Mouse (Mus musculus) stomach, embryonic 16.5 days (tissue): ENCODE data around the gene Cybrd1. TPM values are rescaled to one million over a fixed set of nuclear protein-coding genes. Genes with fewer than 3 reads are reported as not detected.
A peak's percentile ranks its signal among the peaks of the same experiment; 100 is the strongest.

ENCODE experiments used
- ATAC-seq: fragments of 200-750 bp; cut with Nextera tagmentation; 2 replicates; pipeline ENCODE4 v1.8.0; 2017; ENCODE audit warnings: moderate number of reproducible peaks, moderate TSS enrichment; ENCODE audit not compliant: insufficient read depth, low FRiP score
- H3K27ac ChIP-seq: fragments of 300-500 bp; sonication (generic); 2 replicates; pipeline ENCODE4 v1.5.1; 2014; ENCODE audit warnings: low read length
- H3K27me3 ChIP-seq: fragments of 300-500 bp; sonication (generic); 2 replicates; pipeline ENCODE4 v1.6.1; 2014; ENCODE audit warnings: low read length, control low read depth, mixed read lengths; ENCODE audit not compliant: control insufficient read depth, insufficient read depth
- H3K36me3 ChIP-seq: fragments of 300-500 bp; sonication (generic); 2 replicates; pipeline ENCODE4 v1.6.1; 2014; ENCODE audit warnings: low read length; ENCODE audit not compliant: control insufficient read depth, insufficient read depth
- H3K4me1 ChIP-seq: fragments of 300-500 bp; sonication (generic); 2 replicates; pipeline ENCODE4 v1.6.1; 2014; ENCODE audit warnings: low read length, control low read depth, mixed read lengths; ENCODE audit not compliant: control insufficient read depth, insufficient read depth
- H3K4me2 ChIP-seq: fragments of 300-500 bp; sonication (generic); 2 replicates; pipeline ENCODE4 v1.6.1; 2014; ENCODE audit warnings: low read depth, low read length, mixed read lengths
- H3K4me3 ChIP-seq: fragments of 300-500 bp; sonication (generic); replicated peaks from 2 replicates; pipeline ENCODE4 v1.5.1; 2014; ENCODE audit warnings: mild to moderate bottlenecking, low read length
- H3K9ac ChIP-seq: fragments of 300-500 bp; sonication (generic); 2 replicates; pipeline ENCODE4 v1.6.1; 2014; ENCODE audit warnings: low read length
- H3K9me3 ChIP-seq: fragments of 300-500 bp; sonication (generic); replicated peaks from 2 replicates; pipeline ENCODE4 v1.6.1; 2016; ENCODE audit warnings: low read length, control low read depth; ENCODE audit not compliant: control insufficient read depth
- WGBS: fragments of 180-500 bp; shearing (Covaris S2); extraction: QIAGEN DNeasy Blood & Tissue Kit; methylation state at CpG from one replicate; pipeline ENCODE4 v1.1.7; 2014; 5-methylcytosine and 5-hydroxymethylcytosine counted together
- polyA plus RNA-seq: library from polyadenylated mRNA; unstranded; fragments of >200 nt; fragmentation: Nextera tagmentation; extraction: Ambion mirVana; gene quantifications from 2 replicates; pipeline ENCODE4 v1.2.1, GENCODE M21; 2015

Gene Cybrd1
- 10.6 and 12.3 TPM in 2 replicates for polyA plus RNA-seq

GRCm38 (mm10) chr2:71117797-71118708, at the start of gene Cybrd1:
Gene Cybrd1 (plus strand): TSS chr2:71117923.
- no peaks in the 10 kb centered on the region for H3K36me3 ChIP-seq
- H3K27ac ChIP-seq: no peak within 1 kb of the TSS; the same call in 1 of the 2 replicates
- peak within 1 kb of the TSS; percentile 73 for H3K9ac ChIP-seq
- H3K4me2 ChIP-seq: peak within 1 kb of the TSS; percentile 70
- H3K27me3 ChIP-seq: no peaks in the 10 kb centered on the region
- H3K4me3 ChIP-seq: peak within 1 kb of the TSS; percentile 55
- peaks cover 8% of the 10 kb centered on the region; the same call in 1 of the 2 replicates for H3K4me1 ChIP-seq
- no peaks in the 10 kb centered on the region; the same call in 1 of the 2 replicates for H3K9me3 ChIP-seq
- 3% methylated on average over 57 of the region's 60 CpGs for WGBS
- ATAC-seq: peak; percentile 85; the same call in 1 of the 2 replicates

- no peak overlapping the region for H3K27ac ChIP-seq
- H3K4me3 ChIP-seq: no peak overlapping the region
- WGBS: 98% methylated on average over 4 of the region's 4 CpGs
- no peaks in the 10 kb centered on the region for H3K27me3 ChIP-seq
- H3K4me1 ChIP-seq: no peaks in the 10 kb centered on the region
- no peak for ATAC-seq
- no peaks in the 10 kb centered on the region for H3K36me3 ChIP-seq
- no peak overlapping the region for H3K9ac ChIP-seq
- no peak overlapping the region for H3K4me2 ChIP-seq
- H3K9me3 ChIP-seq: no peaks in the 10 kb centered on the region
Measured at GRCm38 (mm10) chr2:71071601-71072000, 46.1 kb upstream of the Cybrd1 start.

- H3K4me1 ChIP-seq: no peaks in the 10 kb centered on the region
- no peaks in the 10 kb centered on the region for H3K27me3 ChIP-seq
- 78% methylated on average over 3 of the region's 3 CpGs for WGBS
- H3K9ac ChIP-seq: no peak overlapping the region
- no peak overlapping the region for H3K4me2 ChIP-seq
- ATAC-seq: no peak
- H3K27ac ChIP-seq: no peak overlapping the region
- no peak overlapping the region for H3K4me3 ChIP-seq
- no peaks in the 10 kb centered on the region for H3K36me3 ChIP-seq
- H3K9me3 ChIP-seq: no peaks in the 10 kb centered on the region
Measured at GRCm38 (mm10) chr2:71073330-71073729, 44.4 kb upstream of the Cybrd1 start.

GRCm38 (mm10) chr2:71073828-71074227, 43.9 kb upstream of the Cybrd1 start:
- ATAC-seq: no peak

GRCm38 (mm10) chr2:71082416-71082815, 35.3 kb upstream of the Cybrd1 start:
- H3K4me2 ChIP-seq: no peak overlapping the region
- no peak overlapping the region for H3K9ac ChIP-seq
- 90% methylated on average over 7 of the region's 7 CpGs for WGBS

More at GRCm38 (mm10) chr2:71073828-71074227, 43.9 kb upstream of the Cybrd1 start:
- Histone ChIP-seq H3K9ac (no peak overlapping the region), H3K27ac (no peak overlapping the region), H3K4me1 (no peaks in the 10 kb centered on the region), H3K36me3 (no peaks in the 10 kb centered on the region), H3K9me3 (no peaks in the 10 kb centered on the region), H3K4me2 (no peak overlapping the region), H3K27me3 (no peaks in the 10 kb centered on the region), H3K4me3 (no peak overlapping the region)
- WGBS: 66% methylated on average over 3 of the region's 3 CpGs

GRCm38 (mm10) chr2:71083454-71084193, 34.1 kb upstream of the Cybrd1 start:
- ATAC-seq: peak; percentile 98
- Histone ChIP-seq H3K4me2 (no peak overlapping the region), H3K9me3 (no peaks in the 10 kb centered on the region), H3K27me3 (no peaks in the 10 kb centered on the region), H3K36me3 (peaks cover 10% of the 10 kb centered on the region; the same call in 1 of the 2 replicates), H3K27ac (peak overlapping the region; percentile 81), H3K9ac (no peak overlapping the region), H3K4me3 (no peak overlapping the region), H3K4me1 (no peaks in the 10 kb centered on the region)
- WGBS: 72% methylated on average over 6 of the region's 6 CpGs

More at GRCm38 (mm10) chr2:71082416-71082815, 35.3 kb upstream of the Cybrd1 start:
- no peaks in the 10 kb centered on the region for H3K27me3 ChIP-seq
- H3K36me3 ChIP-seq: peaks cover 8% of the 10 kb centered on the region; the same call in 1 of the 2 replicates
- no peak for ATAC-seq
- H3K4me3 ChIP-seq: no peak overlapping the region
- no peaks in the 10 kb centered on the region for H3K9me3 ChIP-seq
- H3K4me1 ChIP-seq: no peaks in the 10 kb centered on the region
- H3K27ac ChIP-seq: peak overlapping the region; percentile 75

- no peak overlapping the region for H3K4me2 ChIP-seq
- no peaks in the 10 kb centered on the region for H3K27me3 ChIP-seq
- H3K4me1 ChIP-seq: no peaks in the 10 kb centered on the region
- no peaks in the 10 kb centered on the region for H3K9me3 ChIP-seq
- no peak overlapping the region for H3K4me3 ChIP-seq
- 0 out of 2 replicates have a peak, but pooled peaks cover 8% of the 10 kb centered on the region for H3K36me3 ChIP-seq
- no peak overlapping the region for H3K9ac ChIP-seq
- H3K27ac ChIP-seq: no peak overlapping the region
- 67% methylated on average over 3 of the region's 3 CpGs for WGBS
- no peak for ATAC-seq
Measured at GRCm38 (mm10) chr2:71089766-71090165, 28.0 kb upstream of the Cybrd1 start.

GRCm38 (mm10) chr2:71090660-71091445, 26.9 kb upstream of the Cybrd1 start:
- no peak for ATAC-seq

More at GRCm38 (mm10) chr2:71090660-71091445, 26.9 kb upstream of the Cybrd1 start:
- Histone ChIP-seq H3K9ac (no peak overlapping the region), H3K4me1 (no peaks in the 10 kb centered on the region), H3K27me3 (no peaks in the 10 kb centered on the region), H3K36me3 (0 out of 2 replicates have a peak, but pooled peaks cover 8% of the 10 kb centered on the region), H3K9me3 (no peaks in the 10 kb centered on the region), H3K4me3 (no peak overlapping the region), H3K4me2 (no peak overlapping the region), H3K27ac (no peak overlapping the region)
- WGBS: 82% methylated on average over 4 of the region's 4 CpGs
